Mouse (Mus musculus): ENCODE data around the gene Gm20929. TPM values are rescaled to one million over a fixed set of nuclear protein-coding genes. Genes with fewer than 3 reads are reported as not detected.
"Not testable (repeated sequence)": the region's sequence is repeated elsewhere in the genome, so short reads cannot be mapped to it uniquely, and the experiment has no call there.

Gm20929 gene
- polyA plus RNA-seq (2014; fragmentation: Nextera tagmentation; extraction: Ambion mirVana), result not detected in 2 replicates

GRCm38 (mm10) chrY:53843649-53844048 is at the start of gene Gm20929:
Gm20929 (plus strand) TSS chrY:53843949.
- H3K9ac ChIP-seq (ENCODE audit: low read length), result not testable (repeated sequence)

More at GRCm38 (mm10) chrY:53843649-53844048, at the start of gene Gm20929:
- not testable (repeated sequence) for H3K4me3 ChIP-seq (ENCODE audit: low read depth, low read length); H3K27me3 ChIP-seq (ENCODE audit: control insufficient read depth, insufficient read depth, low read length); ATAC-seq (replicated peaks; ENCODE audit: low FRiP score); H3K36me3 ChIP-seq (ENCODE audit: control insufficient read depth, insufficient read depth, low read length); H3K4me1 ChIP-seq (replicated peaks; ENCODE audit: control insufficient read depth, insufficient read depth, low read length); H3K4me2 ChIP-seq (ENCODE audit: low read depth, low read length, severe bottlenecking); DNase-seq (ENCODE audit: low spot score); H3K27ac ChIP-seq (ENCODE audit: low read depth, low read length); H3K9me3 ChIP-seq (ENCODE audit: control insufficient read depth, low read length)
- no CpG with 5 or more reads among the region's 6 CpGs for WGBS
